Mouse (Mus musculus) lung, embryonic 14.5 days (tissue): Measurements from ENCODE around the gene Rgl2. TPM values are rescaled to one million over a fixed set of nuclear protein-coding genes. Genes with fewer than 3 reads are reported as not detected.

Experiments
- ATAC-seq: fragments of 200-750 bp; cut with Nextera tagmentation; 2 replicates; pipeline ENCODE4 v1.8.0; 2017; ENCODE audit warnings: mild to moderate bottlenecking, moderate TSS enrichment, moderate library complexity; ENCODE audit not compliant: insufficient read depth
- DNase-seq: peaks from one replicate; pipeline ENCODE4 v3.0.0-alpha.2; 2015
- H3K27ac ChIP-seq: fragments of 300-500 bp; sonication (generic); 2 replicates; pipeline ENCODE4 v1.5.1; 2014; ENCODE audit warnings: low read depth, mild to moderate bottlenecking, moderate library complexity
- H3K27me3 ChIP-seq: fragments of 300-500 bp; sonication (generic); 2 replicates; pipeline ENCODE4 v1.6.1; 2014; ENCODE audit warnings: low read length, control low read depth; ENCODE audit not compliant: insufficient read depth
- H3K36me3 ChIP-seq: fragments of 300-500 bp; sonication (generic); 2 replicates; pipeline ENCODE4 v1.6.1; 2014; ENCODE audit warnings: control low read depth; ENCODE audit not compliant: insufficient read depth
- H3K4me1 ChIP-seq: fragments of 300-500 bp; sonication (generic); 2 replicates; pipeline ENCODE4 v1.6.1; 2014; ENCODE audit warnings: antibody characterized with exemption, control low read depth; ENCODE audit not compliant: insufficient read depth
- H3K4me2 ChIP-seq: fragments of 300-500 bp; sonication (generic); 2 replicates; pipeline ENCODE4 v1.6.1; 2014; ENCODE audit warnings: mild to moderate bottlenecking
- H3K4me3 ChIP-seq: fragments of 300-500 bp; sonication (generic); 2 replicates; pipeline ENCODE4 v1.5.1; 2014; ENCODE audit warnings: low read depth, low read length
- H3K9ac ChIP-seq: fragments of 300-500 bp; sonication (generic); 2 replicates; pipeline ENCODE4 v1.6.1; 2014
- H3K9me3 ChIP-seq: fragments of 300-500 bp; sonication (generic); 2 replicates; pipeline ENCODE4 v1.6.1; 2016; ENCODE audit warnings: low read depth, low read length, control low read depth
- CTCF ChIP-seq: IDR thresholded peaks from 2 replicates; pipeline ENCODE4 v1.5.1; 2016; ENCODE audit warnings: antibody characterized with exemption, low read depth
- WGBS: fragments of 180-500 bp; shearing (Covaris S2); extraction: QIAGEN DNeasy Blood & Tissue Kit; methylation state at CpG from one replicate; pipeline ENCODE4 v1.1.7; 2014; 5-methylcytosine and 5-hydroxymethylcytosine counted together
- polyA plus RNA-seq: library from polyadenylated mRNA; unstranded; fragments of >200 nt; fragmentation: Nextera tagmentation; extraction: Ambion mirVana; gene quantifications from 2 replicates; pipeline ENCODE4 v1.2.1, GENCODE M21; 2014

The Rgl2 gene
- polyA plus RNA-seq, 1 experiment from 2014 or later: 49.1 TPM

DNA sequence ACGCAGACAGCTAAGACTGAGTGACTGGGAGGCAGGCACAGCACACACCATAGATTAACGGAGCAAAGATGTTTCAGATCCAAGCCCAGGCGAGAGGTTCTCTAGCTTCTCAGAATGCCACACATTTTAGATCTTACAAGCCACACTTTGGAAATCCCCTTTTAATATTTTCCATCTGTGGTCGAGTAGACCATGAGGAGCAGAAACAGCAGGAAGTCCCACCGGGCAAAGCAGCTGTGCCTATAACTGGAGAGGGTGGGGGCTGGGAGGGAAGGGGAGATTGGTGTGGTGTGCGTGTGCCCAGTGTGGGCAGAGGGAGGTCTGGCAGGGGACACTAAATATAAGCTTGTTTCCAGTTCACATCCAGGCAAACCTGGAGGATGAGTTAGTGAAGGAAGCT is 28.1 kb downstream of the Rgl2 start:
- 80% methylated on average over 6 of the region's 6 CpGs for WGBS
- DNase-seq (no peak), ATAC-seq (no peak)
- peaks cover 18% of the 10 kb centered on the region; the same call in 1 of the 2 replicates for H3K4me1 ChIP-seq
- H3K9me3 ChIP-seq: no peaks in the 10 kb centered on the region
- no peak overlapping the region for H3K9ac ChIP-seq
- H3K4me3 ChIP-seq: no peak overlapping the region
- H3K27ac ChIP-seq: no peak overlapping the region
- no peaks in the 10 kb centered on the region for H3K27me3 ChIP-seq
- peaks cover 60% of the 10 kb centered on the region for H3K36me3 ChIP-seq
- H3K4me2 ChIP-seq: no peak overlapping the region
- no peak for TF ChIP-seq CTCF

DNA sequence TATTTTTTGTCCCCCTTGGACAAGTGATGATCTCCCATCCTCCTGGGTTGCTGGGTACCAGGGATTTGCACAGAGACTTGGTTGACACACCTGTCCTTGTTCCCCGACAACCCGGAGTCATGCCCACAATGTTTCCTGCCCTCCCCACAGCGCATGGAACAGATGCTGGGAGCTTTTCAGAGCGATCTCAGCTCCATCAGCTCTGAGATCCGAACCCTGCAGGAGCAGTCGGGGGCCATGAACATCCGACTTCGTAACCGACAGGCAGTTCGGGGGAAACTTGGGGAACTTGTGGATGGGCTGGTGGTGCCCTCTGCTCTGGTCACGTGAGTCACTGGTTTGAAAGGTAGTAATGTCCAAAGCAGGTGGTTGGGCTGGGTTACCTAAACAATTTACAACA is 29.1 kb downstream of the Rgl2 start:
- TF ChIP-seq CTCF: no peak
- DNase-seq: no peak
- WGBS: 95% methylated on average over 11 of the region's 11 CpGs
- Histone ChIP-seq H3K27ac (no peak overlapping the region), H3K4me3 (no peak overlapping the region), H3K9me3 (no peaks in the 10 kb centered on the region), H3K4me1 (peaks cover 12% of the 10 kb centered on the region; the same call in 1 of the 2 replicates), H3K4me2 (no peak overlapping the region), H3K36me3 (peaks cover 60% of the 10 kb centered on the region), H3K27me3 (no peaks in the 10 kb centered on the region), H3K9ac (no peak overlapping the region)
- no peak for ATAC-seq

DNA sequence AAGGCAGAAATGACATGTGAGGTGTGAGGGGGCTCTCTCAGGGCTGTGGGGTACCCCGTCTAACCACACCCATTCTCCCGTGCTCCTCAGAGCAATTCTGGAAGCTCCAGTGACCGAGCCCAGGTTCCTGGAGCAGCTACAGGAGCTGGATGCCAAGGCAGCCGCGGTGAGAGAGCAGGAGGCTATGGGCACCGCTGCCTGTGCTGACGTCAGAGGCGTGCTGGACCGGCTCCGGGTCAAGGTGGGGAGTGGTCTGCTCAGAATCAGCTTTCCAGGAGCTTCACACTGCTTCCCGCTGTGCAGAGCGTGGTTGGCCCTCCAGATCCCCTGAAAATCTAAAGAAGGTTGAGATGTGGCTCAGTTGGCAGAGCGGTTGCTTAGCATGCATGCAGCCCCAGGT is 29.8 kb downstream of the Rgl2 start:
- WGBS: 93% methylated on average over 13 of the region's 13 CpGs
- no peak for TF ChIP-seq CTCF
- DNase-seq (no peak), ATAC-seq (no peak)
- Histone ChIP-seq H3K4me3 (no peak overlapping the region), H3K27me3 (no peaks in the 10 kb centered on the region), H3K9me3 (no peaks in the 10 kb centered on the region), H3K36me3 (peaks cover 58% of the 10 kb centered on the region), H3K4me2 (no peak overlapping the region), H3K27ac (no peak overlapping the region), H3K4me1 (peaks cover 7% of the 10 kb centered on the region; the same call in 1 of the 2 replicates), H3K9ac (no peak overlapping the region)

DNA sequence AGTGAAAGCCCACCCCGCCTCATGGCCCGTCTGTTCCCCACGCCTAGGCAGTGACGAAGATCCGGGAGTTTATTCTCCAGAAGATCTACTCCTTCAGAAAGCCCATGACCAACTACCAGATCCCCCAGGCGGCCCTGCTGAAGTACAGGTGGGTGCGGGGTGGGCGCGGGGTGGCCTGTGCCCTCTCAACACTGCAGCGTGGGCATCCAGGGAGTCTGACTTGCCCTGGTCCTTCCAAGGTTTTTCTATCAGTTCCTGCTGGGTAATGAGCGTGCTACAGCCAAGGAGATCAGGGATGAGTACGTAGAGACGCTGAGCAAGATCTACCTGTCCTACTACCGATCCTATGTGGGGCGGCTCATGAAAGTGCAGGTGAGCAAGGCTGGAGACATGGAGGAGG is 30.6 kb downstream of the Rgl2 start:
- Histone ChIP-seq H3K27ac (no peak overlapping the region), H3K4me3 (no peak overlapping the region), H3K27me3 (no peaks in the 10 kb centered on the region), H3K4me1 (0 out of 2 replicates have a peak, but pooled peaks cover 2% of the 10 kb centered on the region), H3K9ac (no peak overlapping the region), H3K9me3 (no peaks in the 10 kb centered on the region), H3K36me3 (peaks cover 52% of the 10 kb centered on the region), H3K4me2 (no peak overlapping the region)
- 91% methylated on average over 15 of the region's 15 CpGs for WGBS
- ATAC-seq (no peak), DNase-seq (no peak)
- no peak for TF ChIP-seq CTCF

DNA sequence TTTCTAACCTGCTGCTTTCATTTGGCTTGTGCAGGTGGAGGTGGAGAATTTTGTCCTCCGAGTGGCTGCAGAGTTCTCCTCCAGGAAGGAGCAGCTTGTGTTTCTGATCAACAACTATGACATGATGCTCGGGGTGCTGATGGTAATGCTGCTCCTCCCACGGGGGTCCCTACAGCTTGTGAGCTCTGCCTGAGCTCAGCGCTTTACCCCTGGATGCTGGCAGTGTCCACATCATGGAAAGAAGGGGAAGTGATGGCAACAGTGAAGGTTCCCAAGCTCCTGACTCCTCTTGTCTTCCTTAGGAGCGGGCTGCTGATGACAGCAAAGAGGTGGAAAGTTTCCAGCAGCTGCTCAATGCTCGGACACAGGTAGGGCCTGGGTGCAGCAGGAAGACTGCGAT is 33.5 kb downstream of the Rgl2 start:
- Histone ChIP-seq H3K9ac (no peak overlapping the region), H3K4me1 (no peaks in the 10 kb centered on the region), H3K4me2 (no peak overlapping the region), H3K9me3 (no peaks in the 10 kb centered on the region), H3K36me3 (peaks cover 59% of the 10 kb centered on the region), H3K27ac (no peak overlapping the region), H3K4me3 (no peak overlapping the region), H3K27me3 (no peaks in the 10 kb centered on the region)
- no peak for DNase-seq
- ATAC-seq: no peak
- 87% methylated on average over 7 of the region's 7 CpGs for WGBS
- no peak for TF ChIP-seq CTCF

DNA sequence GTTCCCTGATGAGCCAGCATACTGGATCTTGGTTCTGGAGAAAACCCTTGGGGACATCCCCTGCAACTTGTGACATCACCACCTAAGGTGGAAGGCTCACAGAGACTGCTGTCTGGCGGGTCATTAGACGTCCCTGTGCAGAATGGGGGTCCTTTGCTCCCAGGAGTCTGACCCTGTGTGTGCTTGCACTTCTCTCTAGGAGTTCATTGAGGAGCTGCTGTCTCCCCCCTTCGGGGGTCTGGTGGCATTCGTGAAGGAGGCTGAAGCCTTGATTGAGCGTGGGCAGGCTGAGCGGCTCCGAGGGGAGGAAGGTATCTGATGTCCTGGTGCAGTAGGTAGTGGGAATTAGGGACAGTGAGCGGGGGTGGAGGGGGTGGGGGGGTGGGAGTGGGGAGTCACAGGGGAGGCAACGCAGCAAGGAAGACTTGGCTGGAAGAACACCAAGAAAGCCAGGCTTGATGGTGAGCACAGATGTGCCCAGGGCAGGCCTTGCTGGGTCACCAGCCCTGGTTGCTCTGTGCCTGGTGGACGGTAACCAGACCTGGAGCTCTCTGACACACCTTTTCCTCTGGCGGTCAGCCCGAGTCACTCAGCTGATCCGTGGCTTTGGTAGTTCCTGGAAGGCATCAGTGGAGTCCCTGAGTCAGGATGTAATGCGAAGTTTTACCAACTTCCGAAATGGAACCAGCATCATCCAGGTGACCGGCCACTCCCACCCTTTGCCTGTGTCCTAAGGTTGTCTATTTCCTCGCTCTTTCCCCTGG is 35.9 kb downstream of the Rgl2 start:
- DNase-seq (no peak), ATAC-seq (no peak)
- H3K9me3 ChIP-seq: no peaks in the 10 kb centered on the region
- no peak overlapping the region for H3K9ac ChIP-seq
- no peak overlapping the region for H3K4me2 ChIP-seq
- no peak overlapping the region for H3K4me3 ChIP-seq
- no peak for TF ChIP-seq CTCF
- H3K4me1 ChIP-seq: no peaks in the 10 kb centered on the region
- H3K27me3 ChIP-seq: no peaks in the 10 kb centered on the region
- 87% methylated on average over 17 of the region's 17 CpGs for WGBS
- peaks cover 40% of the 10 kb centered on the region for H3K36me3 ChIP-seq
- no peak overlapping the region for H3K27ac ChIP-seq

DNA sequence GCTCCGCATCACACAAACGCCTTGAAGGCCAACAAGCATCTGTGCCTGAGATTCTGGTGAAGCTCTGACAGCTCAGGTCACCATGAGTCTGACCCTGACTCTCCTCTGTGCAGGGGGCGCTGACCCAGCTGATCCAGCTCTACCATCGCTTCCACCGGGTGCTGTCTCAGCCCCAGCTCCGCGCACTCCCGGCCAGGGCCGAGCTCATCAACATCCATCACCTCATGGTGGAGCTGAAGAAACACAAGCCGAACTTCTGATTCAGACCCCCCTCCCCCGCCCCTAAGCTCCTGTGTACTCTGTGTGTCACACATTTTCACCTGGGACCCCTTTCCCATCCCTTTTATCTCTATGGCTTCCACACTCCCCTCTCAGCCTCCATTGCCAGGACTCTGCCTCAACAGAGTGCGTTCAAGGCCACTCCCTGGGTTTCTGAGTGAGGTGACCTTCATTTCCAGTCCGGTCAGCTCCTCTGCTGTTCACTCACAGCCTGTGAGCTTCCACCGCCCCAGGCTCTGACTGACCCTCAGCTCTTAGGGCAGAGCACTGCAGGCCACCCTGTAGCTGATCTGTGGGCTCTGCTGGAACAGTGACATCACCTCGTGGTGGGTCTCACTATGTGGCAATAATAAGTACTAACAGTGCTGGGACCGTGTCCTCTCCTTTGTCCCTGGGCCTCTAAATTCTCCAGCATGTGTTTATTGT is 36.7 kb downstream of the Rgl2 start:
- Histone ChIP-seq H3K4me2 (no peak overlapping the region), H3K9ac (no peak overlapping the region), H3K4me1 (no peaks in the 10 kb centered on the region), H3K36me3 (peaks cover 35% of the 10 kb centered on the region), H3K4me3 (no peak overlapping the region), H3K9me3 (no peaks in the 10 kb centered on the region), H3K27ac (no peak overlapping the region), H3K27me3 (no peaks in the 10 kb centered on the region)
- DNase-seq (no peak), ATAC-seq (no peak)
- no peak for TF ChIP-seq CTCF
- 78% methylated on average over 16 of the region's 16 CpGs for WGBS
